Mouse (Mus musculus) brain, embryonic 14.5 days (tissue): Measurements from ENCODE around the gene Gm42791.

Source experiments
- CTCF ChIP-seq: fragments of 200-500 bp; IDR thresholded peaks from 2 replicates; pipeline ENCODE4 v1.5.1; 2012; ENCODE audit warnings: inconsistent platforms, mild to moderate bottlenecking, moderate library complexity, borderline replicate concordance; ENCODE audit not compliant: insufficient read depth, insufficient read length; ENCODE audit errors: extremely low read depth
- POLR2A ChIP-seq: fragments of 200-500 bp; IDR thresholded peaks from 2 replicates; pipeline ENCODE4 v1.6.1; 2012; ENCODE audit warnings: mild to moderate bottlenecking, inconsistent platforms, borderline replicate concordance; ENCODE audit not compliant: poor library complexity, insufficient read depth, insufficient read length, severe bottlenecking; ENCODE audit errors: extremely low read depth

DNA sequence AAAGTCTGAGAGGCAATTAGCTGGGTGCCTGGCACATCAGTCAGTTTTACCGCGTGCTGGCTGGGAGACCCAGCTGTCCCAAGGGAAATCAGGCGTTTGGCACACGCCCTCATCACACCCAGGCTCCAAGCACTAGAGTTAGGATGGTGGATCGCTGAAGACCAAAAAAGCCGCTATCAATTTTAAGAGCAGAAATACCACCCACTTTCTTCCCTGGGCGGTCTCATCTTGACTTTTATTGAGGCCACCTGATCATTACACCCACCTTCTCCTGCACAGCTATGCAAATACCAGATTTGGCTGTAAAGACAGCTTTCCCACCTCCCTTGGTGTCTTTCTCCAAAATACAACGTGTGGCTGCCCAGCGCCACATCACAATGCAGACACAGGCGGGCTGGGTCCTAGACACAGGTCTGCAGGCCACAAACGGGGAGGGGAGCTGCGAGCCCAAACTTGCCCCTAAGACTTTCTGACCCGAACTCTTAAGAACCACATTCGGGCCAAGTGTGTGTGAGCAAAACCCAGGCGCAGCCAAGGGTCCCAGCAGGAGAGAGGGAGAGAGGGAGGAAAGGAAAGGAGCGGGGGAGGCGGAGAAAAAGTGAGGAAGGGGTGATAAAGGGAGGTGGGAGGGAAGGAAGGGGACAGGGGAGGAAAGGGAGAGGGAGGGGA lies 19.8 kb upstream of the Gm42791 start:
- TF ChIP-seq POLR2A (no peak), CTCF (no peak)
